Mouse (Mus musculus) CH12.LX (cell line): ENCODE results near the gene Mapk13. TPM values are rescaled to one million over a fixed set of nuclear protein-coding genes. Genes with fewer than 3 reads are reported as not detected.

Source experiments
- DNase-seq: peaks from one replicate; pipeline ENCODE4 v3.0.0-alpha.2; 2013; ENCODE audit errors: extremely low read depth
- H3K27ac ChIP-seq: 2 replicates; pipeline ENCODE4 v1.5.1; 2012; ENCODE audit warnings: low read depth, mild to moderate bottlenecking, control low read depth, moderate library complexity; ENCODE audit not compliant: insufficient read depth
- H3K27me3 ChIP-seq: replicated peaks from 2 replicates; pipeline ENCODE3; 2012; ENCODE audit warnings: inconsistent platforms
- H3K36me3 ChIP-seq, 2 experiments: replicated peaks in 1 of 2; 2 replicates each; pipeline versions ENCODE3 to v1.6.1; 2012; ENCODE audit warnings: inconsistent platforms in 1 of 2, low read length in 1 of 2, mild to moderate bottlenecking in 1 of 2, mixed read lengths in 1 of 2, moderate library complexity in 1 of 2; ENCODE audit not compliant: control insufficient read depth in 1 of 2, insufficient read depth in 1 of 2
- H3K4me1 ChIP-seq, 2 experiments: 2 replicates each; pipeline ENCODE4 v1.6.1; 2012; ENCODE audit warnings: inconsistent platforms in 1 of 2, moderate library complexity in 1 of 2; ENCODE audit not compliant: insufficient read depth in 2 of 2, control insufficient read depth in 1 of 2
- H3K4me2 ChIP-seq: 2 replicates; pipeline ENCODE4 v1.6.1; 2012; ENCODE audit warnings: low read depth, mild to moderate bottlenecking, control low read depth; ENCODE audit not compliant: poor library complexity, insufficient read depth, severe bottlenecking
- H3K4me3 ChIP-seq, 3 experiments: fragments of 150-350 bp in 1 of 3; sonication (generic) in 1 of 3; replicated peaks in 1 of 3; 2 replicates each; pipeline versions ENCODE3 to v1.5.1; 2011 to 2012; ENCODE audit warnings: low read depth in 2 of 3, low read length in 2 of 3, mild to moderate bottlenecking in 2 of 3, moderate library complexity in 2 of 3, control low read depth in 1 of 3, improper control_type of control experiment in 1 of 3, inconsistent platforms in 1 of 3, mixed read lengths in 1 of 3; ENCODE audit not compliant: poor library complexity in 1 of 3
- H3K79me2 ChIP-seq: replicated peaks from 2 replicates; pipeline ENCODE4 v1.6.1; 2012; ENCODE audit warnings: mild to moderate bottlenecking, moderate library complexity; ENCODE audit not compliant: control insufficient read depth, poor library complexity, insufficient read depth, severe bottlenecking; ENCODE audit errors: extremely low read depth
- H3K9ac ChIP-seq: 2 replicates; pipeline ENCODE4 v1.6.1; 2012; ENCODE audit warnings: low read depth, mild to moderate bottlenecking, control low read depth, moderate library complexity; ENCODE audit not compliant: insufficient read depth
- H3K9me3 ChIP-seq: replicated peaks from 2 replicates; pipeline ENCODE3; 2012; ENCODE audit warnings: low read length, inconsistent platforms, mixed read lengths
- BHLHE40 ChIP-seq: IDR thresholded peaks from 2 replicates; pipeline ENCODE4 v1.6.1; 2011; ENCODE audit warnings: mild to moderate bottlenecking, low read depth, low read length, improper control_type of control experiment
- CHD1 ChIP-seq: IDR thresholded peaks from 2 replicates; pipeline ENCODE4 v1.6.1; 2012; ENCODE audit warnings: low read depth, low read length, improper control_type of control experiment, inconsistent platforms
- CHD2 ChIP-seq: IDR thresholded peaks from 2 replicates; pipeline ENCODE4 v1.6.1; 2011; ENCODE audit warnings: low read length, improper control_type of control experiment
- CTCF ChIP-seq, 2 experiments: IDR thresholded peaks in 1 of 2; conservative IDR thresholded peaks in 1 of 2; 2 replicates each; pipeline ENCODE4 v1.5.1; 2011 to 2012; ENCODE audit warnings: low read depth in 2 of 2, low read length in 2 of 2, improper control_type of control experiment in 1 of 2, inconsistent platforms in 1 of 2, mild to moderate bottlenecking in 1 of 2, moderate library complexity in 1 of 2
- E2F4 ChIP-seq: IDR thresholded peaks from 2 replicates; pipeline ENCODE4 v1.6.1; 2011; ENCODE audit warnings: low read depth, low read length, improper control_type of control experiment; ENCODE audit not compliant: insufficient replicate concordance
- ELF1 ChIP-seq: IDR thresholded peaks from 2 replicates; pipeline ENCODE4 v1.6.1; 2014; ENCODE audit warnings: low read depth, mild to moderate bottlenecking, inconsistent platforms, low read length, improper control_type of control experiment
- EP300 ChIP-seq: IDR thresholded peaks from 2 replicates; pipeline ENCODE4 v1.6.1; 2011; ENCODE audit warnings: low read length, improper control_type of control experiment
- ETS1 ChIP-seq: conservative IDR thresholded peaks from 2 replicates; pipeline ENCODE4 v1.6.1; 2012; ENCODE audit warnings: low read depth, mild to moderate bottlenecking, inconsistent platforms, low read length, improper control_type of control experiment, moderate library complexity
- JUN ChIP-seq: IDR thresholded peaks from 2 replicates; pipeline ENCODE4 v1.6.1; 2011; ENCODE audit warnings: low read depth, mild to moderate bottlenecking, low read length, improper control_type of control experiment, moderate library complexity; ENCODE audit not compliant: insufficient read depth
- MAFK ChIP-seq: IDR thresholded peaks from 2 replicates; pipeline ENCODE4 v1.6.1; 2011; ENCODE audit warnings: low read length, improper control_type of control experiment; ENCODE audit not compliant: insufficient replicate concordance
- MEF2A ChIP-seq: IDR thresholded peaks from 2 replicates; pipeline ENCODE4 v1.6.1; 2014; ENCODE audit warnings: low read depth, mild to moderate bottlenecking, inconsistent platforms, low read length, improper control_type of control experiment, borderline replicate concordance
- MYC ChIP-seq: IDR thresholded peaks from 2 replicates; pipeline ENCODE4 v1.6.1; 2011; ENCODE audit warnings: low read depth, mild to moderate bottlenecking, improper control_type of control experiment, low read length
- NRF1 ChIP-seq: IDR thresholded peaks from 2 replicates; pipeline ENCODE4 v1.6.1; 2014; ENCODE audit warnings: low read depth, mild to moderate bottlenecking, inconsistent platforms, low read length, improper control_type of control experiment, moderate library complexity
- PAX5 ChIP-seq: IDR thresholded peaks from 2 replicates; pipeline ENCODE4 v1.6.1; 2012; ENCODE audit warnings: low read length, inconsistent platforms, mixed read lengths
- POLR2A ChIP-seq: IDR thresholded peaks from 2 replicates; pipeline ENCODE4 v1.6.1; 2011; ENCODE audit warnings: low read depth, mild to moderate bottlenecking, improper control_type of control experiment, low read length
- POLR2AphosphoS2 ChIP-seq: IDR thresholded peaks from 2 replicates; pipeline ENCODE4 v1.6.1; 2011; ENCODE audit warnings: low read depth, low read length, improper control_type of control experiment
- RAD21 ChIP-seq: IDR thresholded peaks from 2 replicates; pipeline ENCODE4 v1.6.1; 2011; ENCODE audit warnings: low read depth, mild to moderate bottlenecking, low read length, improper control_type of control experiment, moderate library complexity
- RCOR1 ChIP-seq: conservative IDR thresholded peaks from 2 replicates; pipeline ENCODE4 v1.6.1; 2012; ENCODE audit warnings: low read depth, mild to moderate bottlenecking, inconsistent platforms, low read length, improper control_type of control experiment
- SIN3A ChIP-seq: IDR thresholded peaks from 2 replicates; pipeline ENCODE4 v1.6.1; 2012; ENCODE audit warnings: low read length, improper control_type of control experiment, inconsistent platforms
- TBP ChIP-seq: conservative IDR thresholded peaks from 2 replicates; pipeline ENCODE4 v1.6.1; 2011; ENCODE audit warnings: low read depth, low read length, improper control_type of control experiment
- TCF12 ChIP-seq: IDR thresholded peaks from 2 replicates; pipeline ENCODE4 v1.6.1; 2014; ENCODE audit warnings: low read depth, mild to moderate bottlenecking, inconsistent platforms, low read length, improper control_type of control experiment
- UBTF ChIP-seq: IDR thresholded peaks from 2 replicates; pipeline ENCODE4 v1.6.1; 2012; ENCODE audit warnings: low read depth, mild to moderate bottlenecking, inconsistent platforms, low read length, improper control_type of control experiment, moderate library complexity
- USF2 ChIP-seq: conservative IDR thresholded peaks from 2 replicates; pipeline ENCODE4 v1.6.1; 2011; ENCODE audit warnings: low read depth, low read length, improper control_type of control experiment
- ZC3H11A ChIP-seq: IDR thresholded peaks from 2 replicates; pipeline ENCODE4 v1.6.1; 2012; ENCODE audit warnings: low read depth, mild to moderate bottlenecking, inconsistent platforms, low read length, improper control_type of control experiment
- ZKSCAN1 ChIP-seq: IDR thresholded peaks from 2 replicates; pipeline ENCODE4 v1.6.1; 2012; ENCODE audit warnings: low read depth, inconsistent platforms, low read length, improper control_type of control experiment, borderline replicate concordance
- dilution Hi-C: fragments of 300-500 bp; cut with MboI; formaldehyde crosslinking; loops from 2 replicates; pipeline ENCODE4 v1.14.3; 2020; ENCODE audit warnings: low sequenced_read_pairs; ENCODE audit not compliant: extremely low pct_unique_long_range_greater_than_20kb, extremely low pct_ligation_motif_present
- in situ Hi-C: fragments of 300-500 bp; cut with MboI; formaldehyde crosslinking; loops from 3 replicates; pipeline ENCODE4 v1.14.3; 2019; ENCODE audit warnings: low sequenced_read_pairs, low pct_ligation_motif_present, low pct_unique_long_range_greater_than_20kb, mixed read lengths
- polyA plus RNA-seq: library from polyadenylated mRNA; unstranded; fragments of >175 nt; gene quantifications from 2 replicates; pipeline ENCODE4 v1.2.1, GENCODE M21; 2012; ENCODE audit warnings: low read depth; ENCODE audit not compliant: insufficient read length
- total RNA-seq, 2 experiments: library from RNA; depleted of rRNA; stranded (reverse); fragments of 300-350 nt in 1 of 2; fragments of >200 nt in 1 of 2; gene quantifications; 2 replicates each; pipeline ENCODE4 v1.2.3; 2012 to 2014

Mapk13 gene
- total and polyA plus RNA-seq, 3 experiments, result not detected

DNA sequence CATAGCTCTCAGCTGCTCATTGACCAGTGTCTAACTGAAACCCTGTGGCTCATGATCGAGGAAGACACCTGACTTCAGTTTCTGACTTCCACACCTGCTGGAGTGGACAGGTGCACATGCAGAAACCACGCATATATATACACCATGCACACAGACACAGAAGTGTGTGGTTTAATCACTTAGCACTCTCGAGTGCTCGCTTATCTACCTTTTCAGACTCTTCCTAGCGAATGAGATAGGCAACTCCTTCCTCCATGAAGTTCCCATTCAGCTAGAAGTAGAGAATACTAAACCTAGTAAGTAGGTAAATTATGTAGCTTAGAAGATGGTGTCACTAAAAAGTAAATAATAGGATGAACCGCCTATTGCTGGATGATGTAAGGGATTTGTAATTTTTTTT is 35.9 kb downstream of the Mapk13 start:
- Histone ChIP-seq H3K9me3 (no peaks in the 10 kb centered on the region), H3K9ac (no peak overlapping the region), H3K4me2 (no peak overlapping the region)
- dilution Hi-C loops, result no loop called here
- no peak for DNase-seq
- TF ChIP-seq CTCF (conservative IDR thresholded peaks at IDR 0.05 in 1 of 2, IDR thresholded peaks at IDR 0.05 in 1 of 2; ENCODE audit: low read depth in 2 of 2, low read length in 2 of 2) (no peak), ETS1 (no peak), USF2 (no peak)
- TF ChIP-seq, all 38 proteins: peak for 0
- Histone ChIP-seq H3K36me3 (peaks cover 14 to 41% of the 10 kb centered on the region in 2 experiments), H3K79me2 (no peaks in the 10 kb centered on the region), H3K27me3 (no peaks in the 10 kb centered on the region), H3K4me3 (no peak overlapping the region), H3K4me1 (peaks cover 0 to 19% of the 10 kb centered on the region in 2 experiments; a peak in 2 of 4 replicates), H3K27ac (no peak overlapping the region)
- in situ Hi-C loops, result no loop called here

DNA sequence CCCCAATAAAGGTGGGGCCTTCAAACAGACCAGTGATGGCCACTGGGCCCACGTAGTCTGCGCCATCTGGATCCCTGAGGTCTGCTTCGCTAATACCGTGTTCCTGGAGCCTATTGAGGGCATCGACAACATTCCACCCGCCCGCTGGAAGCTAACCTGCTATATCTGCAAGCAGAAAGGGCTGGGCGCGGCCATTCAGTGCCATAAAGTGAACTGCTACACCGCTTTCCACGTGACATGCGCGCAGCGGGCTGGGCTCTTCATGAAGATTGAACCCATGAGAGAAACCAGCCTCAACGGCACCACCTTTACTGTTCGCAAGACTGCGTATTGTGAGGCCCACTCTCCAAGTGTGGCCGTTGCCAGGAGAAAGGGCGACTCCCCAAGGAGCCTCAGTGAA is 37.7 kb downstream of the Mapk13 start:
- dilution Hi-C loops (no loop called here), in situ Hi-C loops (no loop called here)
- H3K4me1 ChIP-seq, result peaks cover 0 to 14% of the 10 kb centered on the region in 2 experiments; a peak in 2 of 4 replicates
- DNase-seq, result no peak
- H3K4me3 ChIP-seq, result no peak overlapping the region
- H3K9ac ChIP-seq, result no peak overlapping the region
- H3K36me3 ChIP-seq, result peaks cover 14 to 56% of the 10 kb centered on the region in 2 experiments
- no peaks in the 10 kb centered on the region for H3K27me3 ChIP-seq
- no peak overlapping the region for H3K4me2 ChIP-seq
- no peaks in the 10 kb centered on the region for H3K9me3 ChIP-seq
- H3K27ac ChIP-seq, result no peak overlapping the region
- H3K79me2 ChIP-seq, result no peaks in the 10 kb centered on the region
- TF ChIP-seq POLR2AphosphoS2 (no peak), CHD1 (no peak), USF2 (no peak), ZKSCAN1 (no peak), CHD2 (no peak), BHLHE40 (no peak), EP300 (no peak), RAD21 (no peak)

DNA sequence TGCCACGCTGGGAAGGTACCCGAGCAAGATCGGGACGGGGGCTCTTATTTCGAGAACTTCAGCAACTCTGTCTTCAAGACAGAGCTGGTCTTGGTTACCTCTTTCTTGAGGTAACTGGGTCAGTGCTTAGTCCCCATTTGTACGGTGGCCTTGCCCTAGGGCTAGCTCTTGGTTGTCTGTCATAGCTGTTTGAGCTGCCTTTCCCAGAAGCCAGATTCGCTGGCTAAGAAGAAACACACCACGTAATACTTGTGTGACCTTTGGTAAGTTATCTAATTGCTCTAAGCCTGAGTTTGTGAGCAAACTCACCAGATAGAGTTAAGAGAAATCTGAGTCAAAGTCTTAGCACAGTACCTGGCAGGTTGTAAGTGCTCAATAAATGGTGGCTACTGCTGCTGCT is 39.6 kb downstream of the Mapk13 start:
- no peak overlapping the region for H3K4me2 ChIP-seq
- in situ Hi-C loops, result no loop called here
- TF ChIP-seq SIN3A, result no peak
- no peak for TF ChIP-seq MYC
- TF ChIP-seq TCF12, result no peak
- TF ChIP-seq POLR2A, result no peak
- no peak for TF ChIP-seq PAX5
- TF ChIP-seq JUN, result no peak
- TF ChIP-seq POLR2AphosphoS2, result no peak
- TF ChIP-seq CHD2, result no peak
- no peak for TF ChIP-seq E2F4
- TF ChIP-seq BHLHE40, result no peak
- TF ChIP-seq ZC3H11A, result no peak
- no peak for TF ChIP-seq ELF1
- no peak for TF ChIP-seq TBP
- TF ChIP-seq EP300, result no peak
- TF ChIP-seq RCOR1, result no peak
- no peak for TF ChIP-seq UBTF
- TF ChIP-seq MEF2A, result no peak
- no peak for TF ChIP-seq MAFK
- TF ChIP-seq RAD21, result no peak
- no peak for TF ChIP-seq NRF1
- H3K79me2 ChIP-seq, result no peaks in the 10 kb centered on the region
- no peak for DNase-seq
- peaks cover 17 to 64% of the 10 kb centered on the region in 2 experiments for H3K36me3 ChIP-seq
- no peak overlapping the region for H3K27ac ChIP-seq
- H3K9ac ChIP-seq, result no peak overlapping the region
- peaks cover 0 to 3% of the 10 kb centered on the region in 2 experiments; a peak in 1 of 4 replicates for H3K4me1 ChIP-seq
- no peaks in the 10 kb centered on the region for H3K27me3 ChIP-seq
- H3K4me3 ChIP-seq, result no peak overlapping the region
- no peaks in the 10 kb centered on the region for H3K9me3 ChIP-seq
- dilution Hi-C loops, result no loop called here
